Mouse (Mus musculus): ENCODE results near the gene Sh2b3. TPM values are rescaled to one million over a fixed set of nuclear protein-coding genes. Genes with fewer than 3 reads are reported as not detected.

The Sh2b3 gene
- polyA plus RNA-seq, 1 experiment from 2014 or later: 12.5 TPM

GRCm38 (mm10) chr5:121767564-121767963 is 69.9 kb downstream of the Sh2b3 start:
- peaks cover 7% of the 10 kb centered on the region; the same call in 1 of the 2 replicates for H3K4me1 ChIP-seq
- H3K4me3 ChIP-seq: no peak overlapping the region
- H3K9me3 ChIP-seq: no peaks in the 10 kb centered on the region
- H3K4me2 ChIP-seq (replicated peaks): no peak overlapping the region
- H3K9ac ChIP-seq: no peak overlapping the region
- ATAC-seq (ENCODE audit: low FRiP score, low read depth): no peak
- H3K36me3 ChIP-seq: peaks cover 57% of the 10 kb centered on the region
- 86% methylated on average over 2 of the region's 2 CpGs for WGBS
- H3K27ac ChIP-seq: no peak overlapping the region
- no peaks in the 10 kb centered on the region for H3K27me3 ChIP-seq

- H3K9me3 ChIP-seq: no peaks in the 10 kb centered on the region
- H3K4me1 ChIP-seq: peaks cover 7% of the 10 kb centered on the region; the same call in 1 of the 2 replicates
- 90% methylated on average over 4 of the region's 4 CpGs for WGBS
- H3K27me3 ChIP-seq: no peaks in the 10 kb centered on the region
- no peak overlapping the region for H3K27ac ChIP-seq
- H3K4me3 ChIP-seq: no peak overlapping the region
- no peak overlapping the region for H3K9ac ChIP-seq
- no peak overlapping the region for H3K4me2 ChIP-seq (replicated peaks)
- no peak for ATAC-seq (ENCODE audit: low FRiP score, low read depth)
- H3K36me3 ChIP-seq: peaks cover 52% of the 10 kb centered on the region
Observed at GRCm38 (mm10) chr5:121766038-121766773, 71.2 kb downstream of the Sh2b3 start.

Small RNAs within 50 kb of the gene (microRNA-seq; reads per million reads assigned to microRNA genes)
- 0.52 reads per million for gene Mir7031

Other genes with a start within 250 kb of the Sh2b3 start
- 255 and 260 TPM in 2 replicates for gene Aldh2, start 243.8 kb downstream of the Sh2b3 start, polyA plus RNA-seq (2015; fragmentation: Nextera tagmentation; extraction: Ambion mirVana)
- gene Acad12, start 218.7 kb downstream of the Sh2b3 start, polyA plus RNA-seq (2015; fragmentation: Nextera tagmentation; extraction: Ambion mirVana): 2.1 and 3.2 TPM in 2 replicates
- gene Acad10, start 177.1 kb downstream of the Sh2b3 start, polyA plus RNA-seq (2015; fragmentation: Nextera tagmentation; extraction: Ambion mirVana): 2.2 and 2.3 TPM in 2 replicates
- 43.2 and 43.9 TPM in 2 replicates for gene Brap, start 177.1 kb downstream of the Sh2b3 start, polyA plus RNA-seq (2015; fragmentation: Nextera tagmentation; extraction: Ambion mirVana)
- 54.9 and 64.1 TPM in 2 replicates for gene Atxn2, start 126.3 kb downstream of the Sh2b3 start, polyA plus RNA-seq (2015; fragmentation: Nextera tagmentation; extraction: Ambion mirVana)
- 38.5 and 43.4 TPM in 2 replicates for gene Pheta1, start 11.3 kb upstream of the Sh2b3 start, polyA plus RNA-seq (2015; fragmentation: Nextera tagmentation; extraction: Ambion mirVana)
- gene Cux2, start 212.5 kb upstream of the Sh2b3 start, polyA plus RNA-seq (2015; fragmentation: Nextera tagmentation; extraction: Ambion mirVana): 3.8 and 4.1 TPM in 2 replicates

Measured in limb, embryonic 13.5 days (tissue).